Mouse (Mus musculus): ENCODE measurements around the gene Azi2. TPM values are rescaled to one million over a fixed set of nuclear protein-coding genes. Genes with fewer than 3 reads are reported as not detected.

Azi2 gene
- polyA plus RNA-seq, 1 experiment from 2014 or later, result 72.0 TPM

GRCm38 (mm10) chr9:118101802-118102201 lies 61.5 kb downstream of the Azi2 start:
- Histone ChIP-seq H3K36me3 (ENCODE audit: control insufficient read depth, insufficient read depth) (no peaks in the 10 kb centered on the region), H3K4me2 (replicated peaks; ENCODE audit: low read depth) (no peak overlapping the region), H3K9ac (ENCODE audit: low read depth, low read length) (no peak overlapping the region), H3K4me3 (ENCODE audit: low read depth, low read length) (no peak overlapping the region), H3K27me3 (replicated peaks; ENCODE audit: control insufficient read depth, insufficient read depth, low read length) (no peaks in the 10 kb centered on the region), H3K9me3 (ENCODE audit: control insufficient read depth) (no peaks in the 10 kb centered on the region), H3K4me1 (replicated peaks; ENCODE audit: control insufficient read depth, insufficient read depth, low read length) (no peaks in the 10 kb centered on the region), H3K27ac (ENCODE audit: low read depth, low read length) (no peak overlapping the region)
- 90% methylated on average over 2 of the region's 2 CpGs for WGBS
- TF ChIP-seq CTCF (IDR thresholded peaks at IDR 0.05; ENCODE audit: low read depth), result no peak
- ATAC-seq, result no peak

GRCm38 (mm10) chr9:118108527-118109011 lies 68.3 kb downstream of the Azi2 start:
- TF ChIP-seq CTCF (IDR thresholded peaks at IDR 0.05; ENCODE audit: low read depth), result no peak
- Histone ChIP-seq H3K9me3 (ENCODE audit: control insufficient read depth) (no peaks in the 10 kb centered on the region), H3K9ac (ENCODE audit: low read depth, low read length) (no peak overlapping the region), H3K36me3 (ENCODE audit: control insufficient read depth, insufficient read depth) (no peaks in the 10 kb centered on the region), H3K4me2 (replicated peaks; ENCODE audit: low read depth) (no peak overlapping the region), H3K4me3 (ENCODE audit: low read depth, low read length) (no peak overlapping the region), H3K4me1 (replicated peaks; ENCODE audit: control insufficient read depth, insufficient read depth, low read length) (no peaks in the 10 kb centered on the region), H3K27me3 (replicated peaks; ENCODE audit: control insufficient read depth, insufficient read depth, low read length) (no peaks in the 10 kb centered on the region), H3K27ac (ENCODE audit: low read depth, low read length) (no peak overlapping the region)
- WGBS, result 63% methylated on average over 4 of the region's 4 CpGs
- ATAC-seq, result no peak

- H3K4me2 ChIP-seq (replicated peaks; ENCODE audit: low read depth), result no peak overlapping the region
- WGBS, result 81% methylated on average over 7 of the region's 7 CpGs
- no peak for TF ChIP-seq CTCF (IDR thresholded peaks at IDR 0.05; ENCODE audit: low read depth)
- no peaks in the 10 kb centered on the region for H3K9me3 ChIP-seq (ENCODE audit: control insufficient read depth)
- H3K27ac ChIP-seq (ENCODE audit: low read depth, low read length), result no peak overlapping the region
- H3K4me3 ChIP-seq (ENCODE audit: low read depth, low read length), result no peak overlapping the region
- H3K27me3 ChIP-seq (replicated peaks; ENCODE audit: control insufficient read depth, insufficient read depth, low read length), result no peaks in the 10 kb centered on the region
- H3K36me3 ChIP-seq (ENCODE audit: control insufficient read depth, insufficient read depth), result peaks cover 3% of the 10 kb centered on the region; the same call in 1 of the 2 replicates
- H3K4me1 ChIP-seq (replicated peaks; ENCODE audit: control insufficient read depth, insufficient read depth, low read length), result no peaks in the 10 kb centered on the region
- H3K9ac ChIP-seq (ENCODE audit: low read depth, low read length), result no peak overlapping the region
- no peak for ATAC-seq
Observed at GRCm38 (mm10) chr9:118109697-118110359, 69.5 kb downstream of the Azi2 start.

- peaks cover 6% of the 10 kb centered on the region; the same call in 1 of the 2 replicates for H3K36me3 ChIP-seq (ENCODE audit: control insufficient read depth, insufficient read depth)
- no peak for TF ChIP-seq CTCF (IDR thresholded peaks at IDR 0.05; ENCODE audit: low read depth)
- no peak for ATAC-seq
- H3K9me3 ChIP-seq (ENCODE audit: control insufficient read depth), result no peaks in the 10 kb centered on the region
- H3K27me3 ChIP-seq (replicated peaks; ENCODE audit: control insufficient read depth, insufficient read depth, low read length), result no peaks in the 10 kb centered on the region
- H3K9ac ChIP-seq (ENCODE audit: low read depth, low read length), result no peak overlapping the region
- H3K4me2 ChIP-seq (replicated peaks; ENCODE audit: low read depth), result no peak overlapping the region
- WGBS, result 45% methylated on average over 2 of the region's 2 CpGs
- H3K27ac ChIP-seq (ENCODE audit: low read depth, low read length), result no peak overlapping the region
- no peaks in the 10 kb centered on the region for H3K4me1 ChIP-seq (replicated peaks; ENCODE audit: control insufficient read depth, insufficient read depth, low read length)
- H3K4me3 ChIP-seq (ENCODE audit: low read depth, low read length), result no peak overlapping the region
Observed at GRCm38 (mm10) chr9:118110360-118110710, 70.0 kb downstream of the Azi2 start.

Small RNA genes lying within 50 kb of the gene (microRNA-seq; reads per million reads assigned to microRNA genes)
- not detected for gene Gm22008

Other genes with a start within 250 kb of the Azi2 start
- 125 and 134 TPM in 2 replicates for gene Cmc1, start 109.7 kb downstream of the Azi2 start, polyA plus RNA-seq (2015; fragmentation: Nextera tagmentation; extraction: Ambion mirVana)